Mouse (Mus musculus): ENCODE measurements at regions not wholly inside any gene's neighbourhood (a gene's known extent, or its start where the extent isn't known, plus 50 kb on each side); places are given as distances from the start of the nearest gene placed in this dataset.
A peak's percentile ranks its signal among the peaks of the same experiment; 100 is the strongest.

DNA sequence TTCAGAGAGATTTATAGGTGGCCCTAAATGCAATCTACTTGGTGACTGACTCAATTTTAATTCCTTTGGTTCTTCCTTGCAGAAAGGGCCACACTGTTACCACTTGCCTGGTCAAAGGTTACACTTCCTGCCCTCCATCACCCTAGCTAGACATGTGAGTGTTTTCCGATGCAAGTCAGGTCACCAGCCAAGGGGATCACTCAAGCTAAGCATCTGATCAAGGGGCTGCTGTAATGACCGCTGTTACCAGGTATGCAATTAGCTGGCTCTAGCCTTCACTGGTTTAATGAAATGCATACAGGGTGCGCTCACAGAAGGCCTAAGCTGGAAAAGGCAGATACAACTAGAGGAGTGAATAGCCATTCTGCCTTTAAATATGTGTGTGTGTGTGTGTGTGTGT lies 105.1 kb downstream of the Mtx2 start:
- DNase-seq (ENCODE audit: low read depth): no peak

DNA sequence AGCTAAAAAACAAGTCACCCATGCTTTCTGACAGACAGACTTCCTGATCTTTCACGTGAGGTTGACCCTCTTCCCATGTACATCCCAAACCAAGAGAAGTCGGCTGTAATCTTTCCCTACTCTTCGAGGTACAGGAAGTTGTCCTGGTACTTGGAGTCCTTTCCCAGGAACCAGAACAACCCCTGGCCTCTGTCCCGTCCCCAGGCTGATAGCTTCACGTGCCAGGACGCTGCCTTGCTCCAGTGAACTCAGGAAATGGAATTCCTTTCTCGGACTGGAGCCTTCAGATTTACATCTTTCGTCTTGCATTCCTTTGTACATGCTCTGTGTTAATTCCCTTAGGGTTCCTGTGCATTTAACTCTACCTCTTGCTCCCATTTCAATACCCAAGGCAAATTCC lies 107.6 kb downstream of the Mtx2 start:
- DNase-seq (ENCODE audit: low read depth): no peak

DNA sequence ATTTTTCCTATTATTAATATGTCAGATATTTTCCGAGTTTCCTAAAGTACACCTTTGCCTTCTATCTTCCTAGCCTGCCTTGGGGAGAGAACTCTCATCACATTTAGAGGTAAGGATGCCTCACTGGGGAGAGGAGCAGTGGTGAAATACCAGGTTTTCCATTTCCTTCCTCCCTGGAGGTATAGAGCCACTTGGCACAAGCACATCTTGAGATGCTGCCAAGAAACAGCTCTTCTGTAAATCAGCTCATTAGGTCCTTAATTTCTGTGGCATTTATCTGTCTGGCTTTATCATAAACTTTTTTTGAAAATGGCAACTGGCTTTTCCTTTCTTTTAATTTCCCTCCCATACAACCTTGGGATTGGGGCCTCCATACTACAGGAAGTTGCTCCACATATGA lies 108.2 kb downstream of the Mtx2 start:
- DNase-seq (ENCODE audit: low read depth): no peak

DNA sequence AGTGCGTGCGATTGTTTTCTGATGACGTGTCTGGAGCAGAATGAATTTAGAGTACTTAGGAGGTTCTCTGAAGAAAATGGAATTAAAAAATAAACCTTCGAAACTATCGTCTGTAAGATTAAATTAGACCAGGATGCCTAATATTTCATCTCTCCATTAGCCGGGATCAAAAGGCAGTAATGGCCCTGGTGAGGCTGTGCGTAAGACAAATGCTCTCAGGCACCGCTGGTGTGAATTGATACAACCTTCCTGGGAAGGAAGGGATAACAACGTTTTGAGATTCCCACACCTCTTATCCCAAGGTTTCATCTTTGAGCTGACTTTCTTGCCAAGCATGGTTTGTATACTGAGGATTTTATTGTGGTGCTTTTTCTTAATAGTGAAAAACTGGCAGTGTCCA lies 113.1 kb downstream of the Mtx2 start:
- DNase-seq (ENCODE audit: low read depth): no peak

DNA sequence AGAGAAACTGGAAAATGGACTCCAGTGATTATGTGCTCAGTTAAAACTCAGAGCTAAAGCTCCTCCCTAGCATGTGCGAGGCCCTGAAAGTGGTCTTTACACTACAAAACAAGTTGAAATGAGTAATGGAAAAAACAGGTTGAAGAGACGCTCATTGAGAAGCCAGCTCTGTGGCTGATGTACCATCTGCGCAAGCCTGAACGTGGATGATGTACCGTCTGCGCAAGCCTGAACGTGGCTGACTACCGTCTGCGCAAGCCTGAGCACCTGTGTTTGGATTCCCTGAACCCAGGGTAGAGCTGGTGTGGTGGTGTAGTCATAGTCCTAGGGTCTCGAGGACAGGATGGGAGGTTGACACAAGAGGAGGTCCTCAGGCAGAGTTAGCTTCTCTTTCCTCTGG lies 116.4 kb downstream of the Mtx2 start:
- DNase-seq (ENCODE audit: low read depth): no peak

DNA sequence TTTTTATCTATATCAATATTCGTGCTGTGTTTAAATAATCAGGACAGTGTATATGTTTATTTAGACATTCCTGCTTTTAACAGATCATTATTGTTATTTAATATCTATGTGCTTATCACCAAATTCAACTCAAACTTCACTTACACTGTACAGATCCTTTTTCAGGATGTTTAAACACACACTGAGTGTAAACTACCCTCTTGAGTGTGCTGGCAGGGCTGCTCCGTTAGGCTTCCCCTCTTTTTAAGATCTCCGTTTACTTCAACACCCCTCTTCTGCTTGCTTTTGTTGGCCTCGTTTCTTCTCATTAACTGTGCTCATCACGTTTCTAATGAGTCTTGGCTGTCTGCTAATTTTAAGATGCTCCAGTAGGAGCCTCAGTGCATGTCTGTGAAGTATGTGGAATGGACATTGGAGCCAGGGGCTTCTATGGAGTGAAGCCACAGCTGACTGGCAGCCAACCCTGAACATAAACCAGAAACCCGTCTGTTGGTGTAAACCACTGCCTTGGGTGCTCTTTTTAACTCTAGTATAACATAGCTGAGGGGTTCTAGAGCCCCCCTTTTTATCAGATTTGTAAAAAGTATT lies 117.1 kb downstream of the Mtx2 start:
- DNase-seq (ENCODE audit: low read depth): no peak

DNA sequence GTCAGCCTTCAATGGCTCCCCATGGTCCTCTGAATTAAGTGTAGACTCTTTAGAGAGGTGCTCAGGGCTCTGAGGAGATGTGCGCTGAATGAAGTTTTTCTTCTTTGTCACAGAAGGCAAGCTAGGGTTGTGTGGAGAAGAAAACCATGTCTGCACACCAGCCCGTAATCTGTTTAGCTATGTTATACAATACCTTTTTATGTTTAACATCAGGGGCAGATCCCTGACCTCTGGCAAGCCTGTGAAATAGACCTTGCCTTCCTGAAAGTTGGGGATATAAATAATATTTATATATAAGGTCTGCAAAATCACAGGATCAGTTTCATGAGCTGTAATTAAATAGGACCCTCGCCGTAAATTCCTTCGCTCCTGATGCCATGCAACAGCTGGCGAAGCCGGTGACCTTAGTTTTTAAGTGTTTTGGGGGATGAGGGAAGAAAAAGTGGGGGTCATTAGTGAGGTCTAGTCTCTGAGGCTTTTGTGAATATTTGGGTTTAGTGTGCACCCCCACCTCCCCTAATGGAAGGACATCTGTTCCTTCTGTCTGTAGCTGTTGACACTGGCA lies 119.7 kb downstream of the Mtx2 start:
- DNase-seq (ENCODE audit: low read depth): no peak

DNA sequence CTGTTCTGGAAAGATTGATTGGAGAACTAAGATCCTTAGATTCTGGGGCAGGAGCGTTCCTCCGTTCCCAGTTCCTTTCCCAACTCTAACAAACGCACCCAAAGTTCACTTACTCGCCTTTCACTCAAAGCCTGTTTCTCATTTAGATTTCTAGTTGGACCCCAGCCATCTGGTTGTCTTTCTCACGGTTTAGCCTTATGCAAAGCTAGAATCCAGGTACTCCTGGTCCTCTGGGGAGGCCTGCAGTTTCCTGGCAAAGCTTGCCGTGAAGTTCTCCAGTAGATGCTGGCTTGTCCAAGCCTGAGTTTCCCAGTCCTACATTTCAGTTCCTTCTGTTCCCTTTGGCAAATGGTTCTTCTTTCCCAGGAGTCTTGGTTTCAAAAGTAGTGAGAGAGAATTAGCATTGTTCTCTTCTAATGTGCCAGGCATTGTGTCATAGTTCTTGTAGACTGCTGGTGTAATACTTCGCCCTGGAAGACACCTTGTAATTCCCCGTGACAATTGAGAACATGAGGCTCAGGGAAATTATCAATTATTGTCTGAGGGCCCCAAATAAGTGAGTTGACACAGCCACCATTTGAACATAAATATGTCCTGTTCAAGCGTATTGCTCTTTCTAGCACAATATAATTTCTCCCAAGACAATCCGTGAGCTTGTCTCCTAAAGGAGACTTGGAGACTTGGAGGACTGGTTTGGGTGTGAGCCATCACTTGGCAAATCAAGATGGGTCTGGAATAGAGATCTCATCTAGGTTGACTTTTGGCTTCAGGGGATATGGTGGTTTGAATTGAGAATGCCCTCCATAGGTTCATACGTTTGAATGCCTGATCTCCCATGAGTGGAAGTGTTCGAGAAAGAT lies 126.0 kb downstream of the Mtx2 start:
- DNase-seq (ENCODE audit: low read depth): no peak

DNA sequence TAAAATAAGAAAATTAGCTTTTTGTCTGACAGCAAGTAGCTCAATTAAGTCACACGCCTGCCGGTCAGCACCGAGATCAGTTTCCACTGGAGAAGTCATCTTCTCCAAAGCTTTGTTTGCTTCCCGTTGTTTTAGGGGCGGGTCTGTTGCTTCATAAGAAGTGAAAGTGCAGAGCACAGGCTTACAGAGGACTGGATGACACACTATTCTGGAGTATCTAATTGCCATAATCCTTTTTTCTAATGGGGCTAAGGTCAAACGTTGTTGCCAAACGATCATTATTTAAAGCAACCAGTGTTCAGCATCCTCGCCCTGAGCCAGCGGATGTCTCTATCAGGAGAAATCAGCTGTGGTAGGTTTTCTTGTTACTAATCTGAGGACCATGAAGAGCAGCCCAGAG lies 128.5 kb downstream of the Mtx2 start:
- DNase-seq (ENCODE audit: low read depth): no peak

DNA sequence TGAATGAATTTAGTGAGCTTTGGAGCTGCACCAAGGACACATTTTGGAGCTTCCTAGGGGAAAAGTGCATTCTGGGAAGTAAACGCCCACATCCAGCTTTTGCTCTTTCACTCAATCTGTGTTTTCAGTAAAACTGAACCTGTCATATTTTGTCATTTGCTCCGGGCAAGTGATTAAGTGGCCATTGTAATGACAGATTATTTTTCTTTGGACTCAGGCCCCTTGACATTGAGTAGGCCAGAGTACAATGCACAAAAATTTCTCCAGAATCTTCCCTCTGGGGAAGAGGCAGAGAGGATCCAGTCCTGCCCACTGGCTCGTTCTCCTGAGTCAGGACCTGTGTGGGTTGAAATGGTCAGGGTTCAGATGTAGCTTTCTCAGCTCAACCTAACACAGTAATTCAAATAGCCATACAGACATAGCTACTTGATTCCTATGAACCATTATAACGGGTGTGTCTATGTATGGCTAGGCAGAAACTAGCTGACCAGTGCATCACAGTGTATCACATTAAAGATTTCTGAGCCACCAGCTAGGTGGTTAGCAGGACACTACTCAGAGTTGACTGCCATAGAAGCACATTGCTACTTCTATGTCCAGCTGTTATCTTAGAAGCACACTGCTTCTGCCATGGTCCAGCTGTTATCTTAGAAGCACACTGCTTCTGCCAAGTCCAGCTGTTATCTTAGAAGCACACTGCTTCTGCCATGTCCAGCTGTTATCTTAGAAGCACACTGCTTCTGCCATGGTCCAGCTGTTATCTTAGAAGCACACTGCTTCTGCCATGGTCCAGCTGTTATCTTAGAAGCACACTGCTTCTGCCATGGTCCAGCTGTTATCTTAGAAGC lies 129.9 kb downstream of the Mtx2 start:
- no peak for DNase-seq (ENCODE audit: low read depth)

DNA sequence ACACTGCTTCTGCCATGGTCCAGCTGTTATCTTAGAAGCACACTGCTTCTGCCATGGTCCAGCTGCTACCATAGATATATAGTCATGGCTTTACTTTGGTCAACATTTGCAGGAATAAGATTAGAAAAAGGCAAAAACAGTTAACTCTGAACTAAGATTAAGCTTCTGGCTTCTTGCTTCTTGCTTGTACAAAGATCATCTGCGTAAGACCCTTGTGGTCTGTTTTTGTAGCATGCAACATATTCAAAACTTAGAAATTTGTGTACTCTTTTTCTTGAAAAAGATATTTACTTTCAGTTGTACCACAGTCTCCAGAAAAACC lies 130.5 kb downstream of the Mtx2 start:
- DNase-seq (ENCODE audit: low read depth): no peak

DNA sequence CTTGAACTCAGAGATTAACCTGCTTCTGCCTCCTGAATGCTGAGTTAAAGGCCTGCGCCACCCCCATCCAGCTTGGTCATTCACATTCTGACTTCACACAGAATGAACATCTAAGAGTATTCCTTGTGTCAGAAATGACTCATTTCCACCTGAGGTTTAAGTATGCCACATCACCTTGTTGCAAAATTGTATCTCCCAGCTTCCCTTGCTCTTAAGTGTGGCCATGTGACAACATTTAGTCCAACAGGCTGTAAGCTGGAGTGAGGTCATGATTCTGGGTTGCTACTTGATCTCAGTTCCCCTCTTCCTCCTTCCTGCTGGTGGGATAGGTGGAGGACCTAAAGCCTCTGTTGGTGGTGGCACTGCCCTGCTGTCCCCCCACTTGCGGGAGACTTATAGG lies 131.0 kb downstream of the Mtx2 start:
- no peak for DNase-seq (ENCODE audit: low read depth)

DNA sequence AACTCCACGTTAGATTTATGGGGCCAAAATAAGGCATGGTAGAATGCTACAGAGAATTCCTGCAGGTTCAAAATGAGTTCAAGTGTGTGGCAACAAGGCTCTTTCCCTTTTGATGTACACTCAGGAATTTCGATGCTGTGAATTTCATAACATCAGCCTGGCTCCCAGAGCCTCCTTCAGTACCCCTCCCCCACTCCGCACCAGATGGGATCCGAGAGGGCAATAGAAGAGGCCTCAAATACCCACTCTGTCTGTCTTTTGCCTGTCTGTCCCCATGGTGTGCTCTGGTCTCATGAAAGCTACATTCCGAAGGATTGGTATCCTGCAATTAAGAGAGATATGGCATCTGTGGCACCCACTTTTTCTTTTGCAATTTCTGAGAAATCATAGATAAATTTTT lies 134.3 kb downstream of the Mtx2 start:
- no peak for DNase-seq (ENCODE audit: low read depth)

DNA sequence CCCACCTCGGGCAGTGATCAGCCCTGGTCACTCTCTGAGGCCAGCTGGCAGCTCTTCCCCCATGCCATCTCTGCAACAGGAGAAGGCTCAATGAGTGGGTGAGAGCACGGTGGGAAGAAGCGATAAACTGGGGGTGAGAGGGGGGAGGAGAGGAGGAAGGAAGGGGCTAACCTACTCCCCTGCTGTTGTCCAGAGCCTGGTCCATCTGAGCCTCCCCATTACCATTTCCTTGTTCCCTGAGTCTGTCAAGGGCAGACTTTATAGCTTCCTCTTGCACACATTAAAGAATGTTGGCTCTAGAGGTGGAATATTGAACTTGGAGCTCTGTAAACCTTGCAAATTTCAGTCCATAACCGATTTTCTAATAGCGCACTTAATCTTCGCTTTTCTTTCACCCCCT lies 136.8 kb downstream of the Mtx2 start:
- DNase-seq (ENCODE audit: low read depth): no peak

DNA sequence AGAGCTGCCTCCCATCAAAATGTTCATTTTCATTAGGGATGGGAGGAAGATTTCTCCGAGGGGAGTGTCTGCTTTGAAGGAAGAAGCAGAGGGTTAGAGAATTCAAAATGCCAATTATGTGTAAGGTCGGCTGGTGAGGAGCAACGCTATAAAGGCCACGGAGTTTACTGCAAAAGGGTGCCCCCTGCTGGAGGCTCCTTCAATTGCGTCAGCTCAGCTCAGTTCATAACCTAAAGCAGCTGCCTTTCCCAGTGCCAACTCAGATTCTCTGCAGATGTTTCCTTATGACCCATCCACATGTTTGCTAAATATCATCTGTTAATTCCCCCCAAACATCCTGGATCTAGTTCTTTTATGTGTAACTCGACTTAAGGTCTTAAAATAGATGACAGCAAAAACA lies 138.8 kb downstream of the Mtx2 start:
- DNase-seq (ENCODE audit: low read depth): peak; percentile 35

DNA sequence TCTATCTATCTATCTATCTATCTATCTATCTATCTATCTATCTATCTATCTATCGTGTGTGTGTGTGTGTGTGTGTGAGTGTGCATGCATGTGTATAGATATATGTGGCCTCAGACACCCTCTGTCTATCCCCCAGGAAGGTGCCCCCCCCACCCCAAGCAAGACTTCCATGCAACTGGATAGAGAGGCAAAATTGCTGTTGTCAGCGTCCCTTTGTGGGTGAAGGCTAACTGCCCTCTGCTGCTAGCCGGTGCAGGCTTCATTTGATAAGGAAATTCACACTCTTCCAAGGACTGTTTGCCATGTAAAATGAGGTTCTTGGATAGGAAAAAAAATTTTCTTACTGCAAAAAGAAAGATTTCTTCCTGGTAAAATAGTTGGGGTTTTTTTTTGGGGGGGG lies 139.4 kb downstream of the Mtx2 start:
- no peak for DNase-seq (ENCODE audit: low read depth)

DNA sequence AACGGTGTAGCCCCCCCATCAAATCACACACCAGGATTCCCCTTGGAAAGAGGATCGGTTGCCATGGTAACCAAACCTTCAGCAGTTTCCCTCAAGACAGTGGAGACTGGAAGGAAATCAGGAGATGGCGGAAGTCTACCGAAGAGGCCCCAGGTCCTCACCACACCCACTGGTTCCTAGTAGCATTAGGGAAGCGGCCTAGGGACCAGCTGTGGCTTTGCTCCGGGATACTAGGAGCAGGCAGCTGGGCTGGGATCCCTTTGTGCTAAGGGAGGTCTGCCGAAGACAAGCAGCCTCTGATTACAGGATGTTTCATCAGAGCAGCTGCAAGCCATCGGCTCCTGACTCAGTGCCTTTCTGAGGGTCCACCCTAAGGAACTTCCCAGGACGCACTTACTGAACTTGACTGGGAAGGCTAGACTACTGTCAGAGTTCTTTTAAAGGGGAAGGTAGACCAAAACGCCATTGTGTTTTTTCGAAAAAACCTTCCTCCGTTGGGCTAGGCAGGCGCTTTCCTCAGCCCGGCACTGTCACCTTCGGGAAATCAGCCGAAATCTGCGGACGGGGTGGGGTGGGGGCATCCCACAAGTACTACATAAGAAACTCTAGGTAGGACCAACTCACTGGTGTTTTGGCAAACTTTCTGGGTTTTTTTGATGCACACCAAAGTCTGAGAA lies 139.9 kb downstream of the Mtx2 start:
- no peak for DNase-seq (ENCODE audit: low read depth)

DNA sequence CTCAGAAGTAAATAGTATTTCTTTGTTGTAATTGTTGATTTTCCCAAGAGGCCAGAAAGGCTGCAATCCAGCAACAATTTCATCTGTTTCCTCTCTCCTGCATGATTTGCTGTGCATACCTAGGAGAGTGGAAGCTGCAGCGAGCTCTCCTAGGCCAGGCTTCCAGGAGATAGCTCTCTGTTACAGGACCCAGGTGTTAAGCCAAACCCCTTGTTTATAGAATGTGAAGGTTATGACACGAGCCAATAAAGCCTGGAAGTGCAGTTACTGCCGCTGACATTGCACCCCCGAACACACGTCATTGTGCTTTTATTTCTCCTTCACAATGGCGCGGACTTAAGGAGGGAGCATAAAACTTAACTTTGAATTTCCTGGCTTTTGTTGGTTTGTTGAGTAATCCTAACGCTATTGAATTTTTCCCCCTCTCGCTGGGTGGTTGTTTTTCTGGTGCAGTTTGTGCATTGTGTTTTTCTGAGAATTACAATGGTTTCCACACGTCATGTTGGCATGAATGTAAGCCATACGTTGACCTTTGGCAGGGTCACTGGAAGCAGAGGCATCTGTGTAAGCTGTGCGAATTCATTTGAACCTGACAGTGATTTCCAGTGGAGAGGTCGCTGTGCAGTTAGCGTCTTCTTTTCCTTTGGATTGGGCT lies 145.1 kb downstream of the Mtx2 start:
- no peak for DNase-seq (ENCODE audit: low read depth)

DNA sequence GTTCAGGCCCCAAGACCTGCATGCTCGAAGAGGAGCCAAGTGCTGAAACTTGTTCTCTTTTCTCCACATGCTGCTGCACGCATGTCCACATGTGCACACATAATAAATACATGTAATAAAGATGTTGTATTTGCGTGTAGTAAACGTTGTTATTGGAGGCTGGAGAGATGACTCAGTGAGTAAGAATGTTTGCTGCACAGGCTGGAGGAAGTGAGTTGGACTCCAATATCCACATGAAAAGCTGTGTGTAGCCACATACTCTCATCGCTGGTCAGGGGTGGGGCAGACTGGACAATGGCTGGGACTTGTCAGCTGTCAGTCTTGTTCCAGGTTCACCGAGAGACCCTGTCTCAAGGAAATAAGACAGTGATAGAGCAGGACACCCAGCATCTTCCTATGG lies 147.8 kb downstream of the Mtx2 start:
- DNase-seq (ENCODE audit: low read depth): no peak

DNA sequence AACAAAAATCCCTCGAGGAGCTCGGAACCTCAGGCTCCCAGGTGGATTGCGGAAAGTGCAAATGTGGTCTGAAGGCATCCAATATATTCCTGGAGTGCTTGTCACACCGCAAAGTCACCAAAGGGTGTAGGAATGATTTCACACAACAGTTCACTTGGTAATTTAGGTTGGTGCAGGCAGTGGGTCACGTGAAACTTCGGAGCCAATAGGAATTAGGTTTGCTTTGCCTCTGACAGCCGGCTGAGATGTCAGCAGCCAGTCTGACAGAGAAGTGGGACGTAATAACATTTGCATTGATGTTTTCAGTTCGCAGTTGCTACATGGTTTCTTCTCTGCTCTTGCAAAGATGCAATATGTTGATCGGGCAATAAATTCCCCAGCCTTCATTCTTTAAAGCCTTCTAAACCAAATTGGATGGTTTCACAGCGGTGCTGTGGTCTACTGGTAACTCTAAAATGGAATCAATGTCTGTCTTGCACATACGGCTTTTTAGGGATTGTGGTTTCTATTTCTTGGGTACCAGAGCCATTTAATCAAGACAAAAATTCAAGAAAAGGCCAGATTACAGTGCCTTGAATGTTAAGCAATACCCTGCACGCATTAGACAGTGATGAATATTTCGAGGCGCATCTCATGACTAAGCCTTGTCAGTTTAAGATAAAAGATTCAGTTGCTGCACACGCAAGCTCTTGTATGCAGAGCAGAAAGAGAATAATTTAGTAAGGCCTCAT lies 149.2 kb downstream of the Mtx2 start:
- no peak for DNase-seq (ENCODE audit: low read depth)

DNA sequence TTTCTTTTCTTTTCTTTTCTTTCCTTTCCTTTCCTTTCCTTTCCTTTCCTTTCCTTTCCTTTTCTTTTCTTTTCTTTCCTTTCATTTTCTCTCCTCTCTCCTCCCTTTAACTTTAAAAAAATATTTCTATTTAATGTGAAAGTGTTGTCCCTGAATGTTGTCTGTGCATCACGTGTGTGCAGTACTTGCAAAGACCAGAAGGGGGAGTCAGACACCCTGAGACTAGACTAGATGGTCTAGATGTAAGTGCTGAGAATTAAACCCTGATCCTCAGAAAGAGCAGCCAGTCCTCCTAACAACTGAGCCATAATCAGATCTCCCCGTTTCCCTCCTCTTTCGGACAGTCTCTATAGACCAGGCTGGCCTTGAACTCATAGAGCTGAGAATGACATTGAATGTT lies 151.7 kb downstream of the Mtx2 start:
- no peak for DNase-seq (ENCODE audit: low read depth)
